Mouse (Mus musculus): ENCODE measurements around the gene Gm26992.

DNA sequence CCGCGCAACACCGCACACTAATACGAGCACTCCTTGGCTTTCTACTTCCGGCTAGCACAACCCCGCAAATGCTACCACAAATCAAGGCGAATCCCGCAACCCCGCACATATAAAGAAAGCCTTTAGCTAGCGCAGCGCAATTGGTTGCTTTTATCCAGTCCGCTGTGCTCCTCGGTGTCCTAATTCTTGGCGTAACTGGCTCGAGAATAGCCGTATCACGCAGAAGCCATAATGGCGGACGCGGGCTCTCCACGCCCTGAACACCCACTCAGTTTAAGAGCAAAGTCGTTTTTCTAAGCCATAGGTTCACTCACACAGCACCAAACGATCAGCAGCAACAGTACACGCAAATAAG lies 60.3 kb downstream of the Gm26992 start:
- no peak for TF ChIP-seq MYOD1 (IDR thresholded peaks at IDR 0.05; ENCODE audit: control insufficient read depth in 1 of 3, insufficient read length in 2 of 3, low read depth in 2 of 3)
- TF ChIP-seq POLR2A (IDR thresholded peaks at IDR 0.05; ENCODE audit: insufficient read length, low read depth) = no peak
- TF ChIP-seq E2F4 (IDR thresholded peaks at IDR 0.05; ENCODE audit: insufficient read depth) = no peak
- TF ChIP-seq CEBPB (IDR thresholded peaks at IDR 0.05; ENCODE audit: insufficient read depth, poor library complexity, severe bottlenecking) = no peak
- no peak for TF ChIP-seq MAX (IDR thresholded peaks at IDR 0.05; ENCODE audit: low read depth)
- no peak for TF ChIP-seq TCF3 (IDR thresholded peaks at IDR 0.05; ENCODE audit: insufficient read length, low read depth)
- no peak for TF ChIP-seq POLR2AphosphoS2 (IDR thresholded peaks at IDR 0.05; ENCODE audit: insufficient read length, low read depth)
- TF ChIP-seq USF1 (IDR thresholded peaks at IDR 0.05; ENCODE audit: low read depth) = no peak
- TF ChIP-seq TCF12 (IDR thresholded peaks at IDR 0.05; ENCODE audit: insufficient read depth, poor library complexity, severe bottlenecking) = no peak
